Mouse (Mus musculus) adrenal gland, postnatal 10 days (tissue): ENCODE data around the gene Fam19a1. TPM values are rescaled to one million over a fixed set of nuclear protein-coding genes. Genes with fewer than 3 reads are reported as not detected.
A peak's percentile ranks its signal among the peaks of the same experiment; 100 is the strongest.

Experiments
- DNase-seq: peaks from one replicate; pipeline ENCODE4 v3.0.0; 2021; ENCODE audit warnings: mixed read lengths
- total RNA-seq, 2 experiments: library from RNA; stranded (reverse); gene quantifications; 2 replicates each; pipeline ENCODE4 v1.2.3; 2021

Gene Fam19a1
- total RNA-seq, 2 experiments from 2014 or later = 3.1 to 4.4 TPM

- no peak for DNase-seq
These were observed 145.7 kb downstream of the Fam19a1 start for GRCm38 (mm10) chr6:96258651-96259050.

GRCm38 (mm10) chr6:96266456-96266855 is 153.5 kb downstream of the Fam19a1 start:
- no peak for DNase-seq

GRCm38 (mm10) chr6:96268788-96269187 is 155.8 kb downstream of the Fam19a1 start:
- DNase-seq = no peak

- no peak for DNase-seq
These were observed 157.5 kb downstream of the Fam19a1 start for GRCm38 (mm10) chr6:96270436-96270835.

GRCm38 (mm10) chr6:96283731-96284130 is 170.8 kb downstream of the Fam19a1 start:
- peak; percentile 16 for DNase-seq

- no peak for DNase-seq
These were observed 171.6 kb downstream of the Fam19a1 start for GRCm38 (mm10) chr6:96284590-96284989.

- DNase-seq = peak; percentile 38
These were observed 173.3 kb downstream of the Fam19a1 start for GRCm38 (mm10) chr6:96286276-96286675.

- no peak for DNase-seq
These were observed 174.4 kb downstream of the Fam19a1 start for GRCm38 (mm10) chr6:96287377-96287776.

- no peak for DNase-seq
These were observed 176.7 kb downstream of the Fam19a1 start for GRCm38 (mm10) chr6:96289672-96290071.

GRCm38 (mm10) chr6:96347491-96347890 is 234.5 kb downstream of the Fam19a1 start:
- peak; percentile 3 for DNase-seq

- no peak for DNase-seq
These were observed 236.6 kb downstream of the Fam19a1 start for GRCm38 (mm10) chr6:96349446-96350025.

GRCm38 (mm10) chr6:96369544-96369943 is 256.6 kb downstream of the Fam19a1 start:
- DNase-seq = no peak

GRCm38 (mm10) chr6:96372848-96373247 is 259.9 kb downstream of the Fam19a1 start:
- DNase-seq = no peak

- no peak for DNase-seq
These were observed 260.3 kb downstream of the Fam19a1 start for GRCm38 (mm10) chr6:96373274-96373673.

- no peak for DNase-seq
These were observed 263.8 kb downstream of the Fam19a1 start for GRCm38 (mm10) chr6:96376773-96377172.

- no peak for DNase-seq
These were observed 266.3 kb downstream of the Fam19a1 start for GRCm38 (mm10) chr6:96379229-96379628.

GRCm38 (mm10) chr6:96384441-96384840 is 271.5 kb downstream of the Fam19a1 start:
- DNase-seq = no peak

GRCm38 (mm10) chr6:96418866-96419265 is 305.9 kb downstream of the Fam19a1 start:
- no peak for DNase-seq

- DNase-seq = no peak
These were observed 306.9 kb downstream of the Fam19a1 start for GRCm38 (mm10) chr6:96419704-96420382.

GRCm38 (mm10) chr6:96420515-96420914 is 307.6 kb downstream of the Fam19a1 start:
- DNase-seq = no peak

- no peak for DNase-seq
These were observed 316.4 kb downstream of the Fam19a1 start for GRCm38 (mm10) chr6:96429390-96429789.

GRCm38 (mm10) chr6:96432397-96432796 is 319.4 kb downstream of the Fam19a1 start:
- DNase-seq = peak; percentile 7

GRCm38 (mm10) chr6:96433896-96434295 is 320.9 kb downstream of the Fam19a1 start:
- DNase-seq = no peak

GRCm38 (mm10) chr6:96435545-96435944 is 322.6 kb downstream of the Fam19a1 start:
- no peak for DNase-seq
